Mouse (Mus musculus) G1E (cell line): Measurements from ENCODE around the gene Chrm4. TPM values are rescaled to one million over a fixed set of nuclear protein-coding genes. Genes with fewer than 3 reads are reported as not detected.

Experiments
- ATAC-seq: 2 replicates; pipeline ENCODE4 v1.8.0; 2016; ENCODE audit warnings: mild to moderate bottlenecking; ENCODE audit not compliant: insufficient number of reproducible peaks, poor library complexity, low FRiP score, severe bottlenecking; ENCODE audit errors: extremely low read depth
- DNase-seq: peaks from one replicate; pipeline ENCODE4 v3.0.0; 2012; ENCODE audit warnings: low spot score
- H3K27me3 ChIP-seq: 2 replicates; pipeline ENCODE4 v1.6.1; 2012; ENCODE audit warnings: mild to moderate bottlenecking, low read length, inconsistent platforms; ENCODE audit not compliant: insufficient read depth
- H3K36me3 ChIP-seq: replicated peaks from 2 replicates; pipeline ENCODE3; 2012; ENCODE audit warnings: mild to moderate bottlenecking, inconsistent platforms
- H3K4me1 ChIP-seq: 2 replicates; pipeline ENCODE4 v1.6.1; 2012; ENCODE audit warnings: low read depth, low read length, inconsistent platforms, mixed read lengths; ENCODE audit not compliant: insufficient read depth
- H3K4me3 ChIP-seq: 2 replicates; pipeline ENCODE4 v1.5.1; 2012; ENCODE audit warnings: low read depth, mild to moderate bottlenecking, inconsistent platforms, low read length, moderate library complexity, mixed read lengths
- H3K9me3 ChIP-seq: replicated peaks from 2 replicates; pipeline ENCODE4 v1.6.1; 2012; ENCODE audit warnings: inconsistent platforms
- CTCF ChIP-seq: IDR thresholded peaks from 2 replicates; pipeline ENCODE4 v1.5.1; 2012; ENCODE audit warnings: low read depth, low read length, inconsistent platforms, mixed read lengths
- GATA1 ChIP-seq: IDR thresholded peaks from 2 replicates; pipeline ENCODE4 v1.6.1; 2012; ENCODE audit warnings: borderline replicate concordance, low read length, inconsistent platforms, mixed read lengths
- GATA2 ChIP-seq: IDR thresholded peaks from 2 replicates; pipeline ENCODE4 v1.6.1; 2012; ENCODE audit warnings: low read depth, low read length, inconsistent platforms, borderline replicate concordance
- POLR2AphosphoS5 ChIP-seq: IDR thresholded peaks from 2 replicates; pipeline ENCODE4 v1.6.1; 2012; ENCODE audit warnings: low read depth, low read length, inconsistent platforms; ENCODE audit not compliant: insufficient replicate concordance
- TAL1 ChIP-seq: conservative IDR thresholded peaks from 2 replicates; pipeline ENCODE4 v1.6.1; 2012; ENCODE audit warnings: low read depth, low read length, inconsistent platforms, mixed read lengths
- polyA plus RNA-seq: library from polyadenylated mRNA; stranded (reverse); fragments of >175 nt; gene quantifications from 2 replicates; pipeline ENCODE4 v1.2.3, GENCODE M21; 2012
- total RNA-seq, 2 experiments: library from RNA; stranded (forward) in 1 of 2; stranded (reverse) in 1 of 2; fragments of 200-1000 nt in 1 of 2; fragments of >200 nt in 1 of 2; fragmentation: Nextera tagmentation in 1 of 2; gene quantifications; 2 replicates each; pipeline ENCODE4 v1.2.3; 2014 to 2017

Gene Chrm4
- total and polyA plus RNA-seq, 3 experiments, result 0.11 to 0.60 TPM; not detected in 1

DNA sequence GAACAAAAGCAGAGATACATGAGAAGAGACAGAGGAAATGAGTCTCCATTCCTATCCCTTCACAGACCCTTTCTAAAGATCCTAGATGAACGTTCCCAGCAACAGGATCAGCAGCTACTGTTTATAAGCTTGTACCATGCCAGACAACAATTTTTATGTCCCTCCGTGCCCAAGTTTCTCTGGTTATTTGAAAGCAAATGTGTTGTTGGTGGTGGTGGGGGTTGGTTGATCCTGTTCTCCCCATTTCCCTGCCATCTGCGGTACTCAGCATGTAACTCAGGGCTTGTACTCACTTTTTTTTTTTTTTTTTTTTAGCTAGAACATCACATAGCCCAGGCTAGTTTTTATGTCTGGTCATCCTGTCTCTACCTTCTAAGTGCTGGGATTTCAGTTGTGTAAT lies 27.9 kb upstream of the Chrm4 start:
- Histone ChIP-seq H3K36me3 (peaks cover 71% of the 10 kb centered on the region), H3K9me3 (no peaks in the 10 kb centered on the region), H3K4me1 (no peaks in the 10 kb centered on the region), H3K27me3 (no peaks in the 10 kb centered on the region), H3K4me3 (no peak overlapping the region)
- DNase-seq, result no peak
- TF ChIP-seq POLR2AphosphoS5 (no peak), GATA2 (no peak), GATA1 (no peak), CTCF (no peak), TAL1 (no peak)
- no peak for ATAC-seq

DNA sequence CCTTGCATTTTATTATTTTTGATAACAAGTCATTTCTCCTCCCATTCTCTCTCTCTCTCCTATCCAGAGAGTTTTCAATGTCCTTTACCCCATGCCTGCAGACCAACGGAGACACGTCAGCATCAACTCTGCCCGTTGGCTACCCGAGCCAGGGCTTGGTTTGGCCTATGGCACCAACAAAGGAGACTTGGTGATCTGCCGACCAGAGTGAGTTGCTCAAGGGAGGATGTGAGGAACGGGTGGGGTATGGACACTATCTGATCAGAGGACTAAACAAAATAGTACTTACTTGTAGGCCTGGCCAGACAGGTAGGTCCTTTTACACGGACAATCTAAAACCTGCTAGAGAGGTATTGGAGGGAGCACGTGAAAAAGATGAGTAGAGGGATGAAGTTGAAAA lies 26.6 kb upstream of the Chrm4 start:
- ATAC-seq, result no peak

DNA sequence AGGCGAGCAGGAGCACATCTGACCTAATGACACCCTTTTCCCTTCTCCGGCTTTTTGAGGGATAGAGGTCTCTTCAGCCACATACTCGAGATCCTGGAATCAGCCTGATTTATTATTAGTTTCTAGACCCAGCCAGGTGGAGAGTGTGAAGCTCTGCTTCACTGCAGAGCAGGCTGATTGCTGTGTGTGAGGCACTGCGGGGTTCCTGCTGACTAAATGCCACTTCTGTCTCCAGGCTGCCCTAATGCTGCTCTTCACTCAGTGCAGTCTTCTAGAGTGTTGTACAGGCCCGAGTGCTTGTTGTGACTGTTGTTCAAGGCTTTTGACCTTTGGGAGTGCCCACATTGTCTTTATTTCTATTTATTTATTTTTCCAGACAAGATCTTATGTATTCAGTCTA lies 24.7 kb upstream of the Chrm4 start:
- DNase-seq (no peak), ATAC-seq (no peak)
- no peaks in the 10 kb centered on the region for H3K4me1 ChIP-seq
- H3K9me3 ChIP-seq, result no peaks in the 10 kb centered on the region
- TF ChIP-seq TAL1 (no peak), POLR2AphosphoS5 (no peak), GATA2 (no peak)
- H3K27me3 ChIP-seq, result no peaks in the 10 kb centered on the region
- peaks cover 80% of the 10 kb centered on the region for H3K36me3 ChIP-seq
- no peak overlapping the region for H3K4me3 ChIP-seq

More for the DNA sequence above, 26.6 kb upstream of the Chrm4 start:
- no peak for TF ChIP-seq TAL1
- no peak for TF ChIP-seq CTCF
- TF ChIP-seq GATA2, result no peak
- TF ChIP-seq POLR2AphosphoS5, result no peak
- no peak for TF ChIP-seq GATA1
- H3K27me3 ChIP-seq, result no peaks in the 10 kb centered on the region
- H3K4me3 ChIP-seq, result no peak overlapping the region
- H3K9me3 ChIP-seq, result no peaks in the 10 kb centered on the region
- peaks cover 72% of the 10 kb centered on the region for H3K36me3 ChIP-seq
- H3K4me1 ChIP-seq, result no peaks in the 10 kb centered on the region
- no peak for DNase-seq

DNA sequence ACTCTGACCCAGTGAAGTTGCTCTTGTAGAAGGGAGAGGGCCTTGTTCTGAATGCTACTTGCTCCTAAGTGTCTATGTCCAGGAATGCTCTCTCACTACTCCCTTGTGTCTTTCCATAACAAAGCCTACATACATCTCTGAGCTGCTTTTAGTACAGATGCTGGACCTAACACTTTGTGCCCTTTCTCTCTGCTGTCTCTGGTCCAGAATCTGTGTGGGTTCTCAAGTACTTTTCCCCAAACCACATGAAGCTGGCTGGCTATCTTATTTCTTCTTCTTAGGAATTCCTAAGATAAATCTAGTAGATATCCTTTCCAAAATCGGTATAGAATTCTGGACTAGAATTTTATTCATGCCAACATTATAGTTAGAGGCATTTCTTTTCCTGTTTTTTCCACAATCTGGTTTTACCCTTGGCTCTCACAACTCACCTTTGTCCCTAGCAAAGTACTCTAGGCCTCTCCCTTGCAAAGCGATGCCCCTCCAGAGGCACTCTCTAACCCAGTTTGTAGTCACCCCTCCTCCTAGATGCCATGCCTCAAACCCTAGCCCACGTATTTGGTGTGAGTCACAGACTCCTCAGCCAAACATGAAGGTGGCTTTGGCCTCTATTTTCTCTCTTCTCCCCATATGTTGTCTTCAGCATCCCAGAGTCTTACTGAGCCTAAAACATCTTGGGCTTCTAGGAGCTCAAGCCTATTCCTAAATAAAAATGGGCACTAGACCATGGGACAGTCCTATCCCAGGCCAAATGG lies 23.7 kb upstream of the Chrm4 start:
- H3K4me3 ChIP-seq, result no peak overlapping the region
- H3K27me3 ChIP-seq, result no peaks in the 10 kb centered on the region
- DNase-seq (no peak), ATAC-seq (no peak)
- TF ChIP-seq POLR2AphosphoS5 (no peak), TAL1 (no peak), GATA1 (no peak), GATA2 (no peak)
- peaks cover 76% of the 10 kb centered on the region for H3K36me3 ChIP-seq
- no peaks in the 10 kb centered on the region for H3K4me1 ChIP-seq
- H3K9me3 ChIP-seq, result no peaks in the 10 kb centered on the region

DNA sequence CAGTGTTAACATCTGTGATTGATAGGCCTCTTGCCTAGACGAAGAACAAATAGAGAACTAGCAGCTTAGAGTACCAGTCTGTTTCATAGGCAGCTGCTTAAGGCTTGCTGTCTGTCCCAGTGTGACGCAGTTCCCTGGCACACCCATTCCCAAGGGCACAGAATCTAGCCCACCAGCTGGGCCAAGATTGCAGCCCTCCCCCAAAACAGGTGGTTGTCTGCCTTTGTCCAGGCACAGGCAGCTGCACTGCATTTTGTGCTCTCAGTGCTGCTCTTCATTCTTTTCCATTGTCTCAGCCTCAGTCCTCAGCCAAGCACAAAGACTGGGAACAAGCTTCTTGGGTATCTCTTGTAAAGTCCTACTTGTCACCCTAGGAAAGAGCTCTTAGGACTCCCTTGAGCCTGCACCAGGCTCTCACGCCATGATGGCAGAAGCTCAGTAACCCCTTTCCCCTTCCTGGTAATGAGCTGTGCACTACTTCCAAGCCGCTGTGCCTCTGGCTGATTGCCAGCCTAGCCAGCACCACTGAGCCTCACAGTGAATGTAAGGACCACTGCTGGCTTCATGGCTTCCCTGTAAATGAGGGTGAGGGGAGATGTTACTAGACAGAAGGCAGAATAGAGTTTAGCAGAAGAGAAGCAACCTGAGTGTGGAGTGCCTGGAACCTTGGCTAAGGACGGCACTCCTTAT lies 22.3 kb upstream of the Chrm4 start:
- Histone ChIP-seq H3K4me3 (no peak overlapping the region), H3K4me1 (no peaks in the 10 kb centered on the region), H3K27me3 (no peaks in the 10 kb centered on the region), H3K36me3 (peaks cover 80% of the 10 kb centered on the region), H3K9me3 (no peaks in the 10 kb centered on the region)
- no peak for DNase-seq
- TF ChIP-seq GATA1 (no peak), POLR2AphosphoS5 (no peak), TAL1 (no peak), CTCF (no peak), GATA2 (no peak)
- no peak for ATAC-seq

DNA sequence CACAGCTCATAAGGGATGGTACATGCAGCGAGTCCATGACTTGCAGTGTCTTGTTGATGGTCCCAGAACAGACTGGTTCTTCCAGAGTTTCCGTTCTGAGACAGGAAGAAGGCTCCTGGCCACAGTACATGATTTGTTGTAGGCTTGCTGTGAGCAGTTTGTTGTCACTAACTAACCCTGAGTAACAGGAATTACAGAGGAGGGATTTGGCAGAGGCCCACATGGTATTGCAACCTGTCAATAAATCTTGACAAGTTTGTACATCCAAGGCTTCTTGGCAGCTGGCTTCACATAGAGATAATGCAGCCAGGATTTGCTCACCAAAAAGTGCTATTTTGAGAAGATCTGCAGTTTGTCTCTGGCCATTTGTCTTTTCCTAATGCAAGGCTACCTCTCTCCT lies 20.9 kb upstream of the Chrm4 start:
- ATAC-seq (no peak), DNase-seq (no peak)
- no peak for TF ChIP-seq GATA2
- TF ChIP-seq TAL1, result no peak
- no peak for TF ChIP-seq POLR2AphosphoS5
- TF ChIP-seq CTCF, result no peak
- no peak for TF ChIP-seq GATA1
- Histone ChIP-seq H3K27me3 (no peaks in the 10 kb centered on the region), H3K9me3 (no peaks in the 10 kb centered on the region), H3K4me3 (no peak overlapping the region), H3K4me1 (no peaks in the 10 kb centered on the region), H3K36me3 (peaks cover 82% of the 10 kb centered on the region)
